Mouse (Mus musculus) limb, embryonic 14.5 days (tissue): ENCODE measurements at regions not wholly inside any gene's neighbourhood (a gene's known extent, or its start where the extent isn't known, plus 50 kb on each side); places are given as distances from the start of the nearest gene placed in this dataset.

Experiments
- ATAC-seq: fragments of 200-750 bp; cut with Nextera tagmentation; 2 replicates; pipeline ENCODE4 v1.8.0; 2017; ENCODE audit warnings: low read depth, moderate number of reproducible peaks, moderate TSS enrichment; ENCODE audit not compliant: low FRiP score
- DNase-seq: peaks from one replicate; pipeline ENCODE4 v3.0.0-alpha.2; 2015; ENCODE audit warnings: low spot score
- H3K27ac ChIP-seq: fragments of 300-500 bp; sonication (generic); replicated peaks from 2 replicates; pipeline ENCODE4 v1.5.1; 2014; ENCODE audit warnings: low read depth, mild to moderate bottlenecking, low read length, moderate library complexity, mixed read lengths
- H3K27me3 ChIP-seq: fragments of 300-500 bp; sonication (generic); 2 replicates; pipeline ENCODE4 v1.6.1; 2014; ENCODE audit warnings: low read length, mixed read lengths; ENCODE audit not compliant: control insufficient read depth, insufficient read depth
- H3K36me3 ChIP-seq: fragments of 300-500 bp; sonication (generic); 2 replicates; pipeline ENCODE4 v1.6.1; 2014; ENCODE audit warnings: mild to moderate bottlenecking, low read length, moderate library complexity, mixed read lengths; ENCODE audit not compliant: control insufficient read depth, insufficient read depth
- H3K4me1 ChIP-seq: fragments of 300-500 bp; sonication (generic); 2 replicates; pipeline ENCODE4 v1.6.1; 2014; ENCODE audit warnings: antibody characterized with exemption, low read length, mixed read lengths; ENCODE audit not compliant: control insufficient read depth, insufficient read depth
- H3K4me2 ChIP-seq: fragments of 300-500 bp; sonication (generic); replicated peaks from 2 replicates; pipeline ENCODE4 v1.6.1; 2014; ENCODE audit warnings: low read depth, mild to moderate bottlenecking, low read length, moderate library complexity; ENCODE audit not compliant: severe bottlenecking
- H3K4me3 ChIP-seq: fragments of 300-500 bp; sonication (generic); replicated peaks from 2 replicates; pipeline ENCODE4 v1.5.1; 2014; ENCODE audit warnings: low read length
- H3K9ac ChIP-seq: fragments of 300-500 bp; sonication (generic); 2 replicates; pipeline ENCODE4 v1.6.1; 2014; ENCODE audit warnings: mild to moderate bottlenecking, low read depth, low read length, moderate library complexity; ENCODE audit not compliant: severe bottlenecking
- H3K9me3 ChIP-seq: fragments of 300-500 bp; sonication (generic); 2 replicates; pipeline ENCODE4 v1.6.1; 2016; ENCODE audit warnings: low read length; ENCODE audit not compliant: control insufficient read depth
- POLR2A ChIP-seq: fragments of 200-500 bp; IDR thresholded peaks from 2 replicates; pipeline ENCODE4 v1.8.0; 2012; ENCODE audit warnings: inconsistent platforms, mild to moderate bottlenecking, moderate library complexity, borderline replicate concordance; ENCODE audit not compliant: insufficient read depth, insufficient read length; ENCODE audit errors: extremely low read depth
- WGBS: fragments of 180-500 bp; shearing (Covaris S2); extraction: QIAGEN DNeasy Blood & Tissue Kit; methylation state at CpG from one replicate; pipeline ENCODE4 v1.1.7; 2014; 5-methylcytosine and 5-hydroxymethylcytosine counted together

- no peaks in the 10 kb centered on the region for H3K36me3 ChIP-seq
- DNase-seq (no peak), ATAC-seq (no peak)
- WGBS: 68% methylated on average over 2 of the region's 2 CpGs
- no peak overlapping the region for H3K27ac ChIP-seq
- no peak overlapping the region for H3K4me3 ChIP-seq
- no peak overlapping the region for H3K4me2 ChIP-seq
- H3K9me3 ChIP-seq: no peaks in the 10 kb centered on the region
- no peaks in the 10 kb centered on the region for H3K27me3 ChIP-seq
- TF ChIP-seq POLR2A: no peak
- no peaks in the 10 kb centered on the region for H3K4me1 ChIP-seq
- no peak overlapping the region for H3K9ac ChIP-seq
These were observed 176.4 kb upstream of the Fam19a1 start for GRCm38 (mm10) chr6:95936504-95936903.

- no peaks in the 10 kb centered on the region for H3K27me3 ChIP-seq
- no peak for TF ChIP-seq POLR2A
- H3K4me3 ChIP-seq: no peak overlapping the region
- no peak overlapping the region for H3K4me2 ChIP-seq
- no peaks in the 10 kb centered on the region for H3K36me3 ChIP-seq
- ATAC-seq (no peak), DNase-seq (no peak)
- WGBS: 83% methylated on average over 4 of the region's 4 CpGs
- H3K4me1 ChIP-seq: no peaks in the 10 kb centered on the region
- no peak overlapping the region for H3K27ac ChIP-seq
- no peak overlapping the region for H3K9ac ChIP-seq
- H3K9me3 ChIP-seq: no peaks in the 10 kb centered on the region
These were observed 173.9 kb upstream of the Fam19a1 start for GRCm38 (mm10) chr6:95939052-95939451.

GRCm38 (mm10) chr6:95960745-95961144, 152.2 kb upstream of the Fam19a1 start:
- H3K9me3 ChIP-seq: no peaks in the 10 kb centered on the region
- no peaks in the 10 kb centered on the region for H3K4me1 ChIP-seq
- no peak overlapping the region for H3K27ac ChIP-seq
- DNase-seq (no peak), ATAC-seq (no peak)
- no peak for TF ChIP-seq POLR2A
- no peak overlapping the region for H3K4me3 ChIP-seq
- 71% methylated on average over 1 of the region's 1 CpGs for WGBS
- H3K27me3 ChIP-seq: no peaks in the 10 kb centered on the region
- H3K4me2 ChIP-seq: no peak overlapping the region
- no peaks in the 10 kb centered on the region for H3K36me3 ChIP-seq
- no peak overlapping the region for H3K9ac ChIP-seq

GRCm38 (mm10) chr6:95966231-95966630, 146.7 kb upstream of the Fam19a1 start:
- H3K36me3 ChIP-seq: no peaks in the 10 kb centered on the region
- 67% methylated on average over 2 of the region's 2 CpGs for WGBS
- H3K4me2 ChIP-seq: no peak overlapping the region
- no peak overlapping the region for H3K4me3 ChIP-seq
- no peaks in the 10 kb centered on the region for H3K9me3 ChIP-seq
- DNase-seq: no peak
- H3K27me3 ChIP-seq: no peaks in the 10 kb centered on the region
- H3K27ac ChIP-seq: no peak overlapping the region
- no peak for ATAC-seq
- no peaks in the 10 kb centered on the region for H3K4me1 ChIP-seq
- H3K9ac ChIP-seq: no peak overlapping the region
- no peak for TF ChIP-seq POLR2A

- Histone ChIP-seq H3K4me2 (no peak overlapping the region), H3K27ac (no peak overlapping the region), H3K27me3 (no peaks in the 10 kb centered on the region), H3K9me3 (no peaks in the 10 kb centered on the region), H3K4me3 (no peak overlapping the region), H3K9ac (no peak overlapping the region), H3K4me1 (no peaks in the 10 kb centered on the region), H3K36me3 (no peaks in the 10 kb centered on the region)
- no peak for DNase-seq
- 93% methylated on average over 2 of the region's 2 CpGs for WGBS
- ATAC-seq: no peak
- TF ChIP-seq POLR2A: no peak
These were observed 137.0 kb upstream of the Fam19a1 start for GRCm38 (mm10) chr6:95975994-95976393.

- no peaks in the 10 kb centered on the region for H3K36me3 ChIP-seq
- ATAC-seq: no peak
- no peaks in the 10 kb centered on the region for H3K27me3 ChIP-seq
- no peak for DNase-seq
- H3K4me3 ChIP-seq: no peak overlapping the region
- TF ChIP-seq POLR2A: no peak
- H3K9me3 ChIP-seq: no peaks in the 10 kb centered on the region
- H3K27ac ChIP-seq: no peak overlapping the region
- H3K9ac ChIP-seq: no peak overlapping the region
- 85% methylated on average over 2 of the region's 2 CpGs for whole genome bisulfite sequencing
- H3K4me2 ChIP-seq: no peak overlapping the region
- 0 out of 2 replicates have a peak, but pooled peaks cover 2% of the 10 kb centered on the region for H3K4me1 ChIP-seq
These were observed 115.9 kb upstream of the Fam19a1 start for GRCm38 (mm10) chr6:95997037-95997436.
